In genomic region chr10:45892464-45892863, GRCm38 (mm10) we compare ENCODE assay signal across 30 mouse cellular contexts.
DNase-seq lines count a peak whose midpoint lies in the region; ATAC-seq lines count a peak whose summit lies in the region.
"Had no signal": no experiment of that assay in that cellular context is flagged by ENCODE, and none has a peak within 500 bp of the region (broad histone marks: within the 10 kb centered on the region; RNA-seq: fewer than 3 reads in every experiment).

No protein-coding gene starts in this region.

- no peak overlapping the region for H3K4me3 ChIP-seq in limb, embryonic 13.5 days
- no peak overlapping the region for H3K4me3 ChIP-seq in kidney, embryonic 16.5 days (ENCODE audit: low read length)
- H3K4me3 ChIP-seq: embryonic facial prominence, embryonic 13.5 days; erythroblast, embryonic 14.5 days; forebrain, embryonic 13.5 days; gastrocnemius, adult 2 months; heart, adult 2 months; heart, embryonic 12.5 days; hindbrain, embryonic 13.5 days; lung, embryonic 15.5 days; midbrain, embryonic 10.5 days; neural tube, embryonic 13.5 days; stomach, embryonic 15.5 days had no signal

- H3K36me3 ChIP-seq in limb, embryonic 13.5 days, result no peaks in the 10 kb centered on the region
- H3K36me3 ChIP-seq in kidney, embryonic 16.5 days (ENCODE audit: insufficient read depth, low read length), result no peaks in the 10 kb centered on the region
- H3K36me3 ChIP-seq: embryonic facial prominence, embryonic 13.5 days; heart, embryonic 12.5 days; hindbrain, embryonic 13.5 days; lung, embryonic 15.5 days; midbrain, embryonic 10.5 days; neural tube, embryonic 13.5 days; stomach, embryonic 15.5 days had no signal

- peak overlapping the region; percentile 70; the same call in 1 of the 2 replicates for H3K27ac ChIP-seq in limb, embryonic 13.5 days
- H3K27ac ChIP-seq in kidney, embryonic 16.5 days (ENCODE audit: low read length), result no peak overlapping the region
- H3K27ac ChIP-seq: embryonic facial prominence, embryonic 13.5 days; forebrain, embryonic 13.5 days; gastrocnemius, adult 2 months; heart, adult 2 months; hindbrain, embryonic 13.5 days; lung, embryonic 15.5 days; midbrain, embryonic 10.5 days; neural tube, embryonic 13.5 days; stomach, embryonic 15.5 days had no signal

- WGBS in limb, embryonic 13.5 days, result 27% methylated on average over 2 of the region's 2 CpGs
- 81% methylated on average over 2 of the region's 2 CpGs for WGBS in kidney, embryonic 16.5 days

- H3K27me3 ChIP-seq in limb, embryonic 13.5 days, result 0 out of 2 replicates have a peak, but pooled peaks cover 3% of the 10 kb centered on the region
- no peaks in the 10 kb centered on the region for H3K27me3 ChIP-seq in kidney, embryonic 16.5 days (ENCODE audit: insufficient read depth, low read length)
- H3K27me3 ChIP-seq: embryonic facial prominence, embryonic 13.5 days; forebrain, embryonic 13.5 days; heart, embryonic 12.5 days; hindbrain, embryonic 13.5 days; lung, embryonic 15.5 days; neural tube, embryonic 13.5 days; stomach, embryonic 15.5 days had no signal

- DNase-seq in embryo, embryonic 11 days, result peak; percentile 22
- no peak for DNase-seq in embryo, embryonic 10 days (ENCODE audit: low spot score)
- DNase-seq in ZHBTc4 (ENCODE audit: low read depth, low spot score), result peak; percentile 16
- DNase-seq in fibroblast of lung, adult 2 months (ENCODE audit: low read depth), result peak; percentile 33
- DNase-seq in cerebellum, adult 8-10 months, result no peak
- DNase-seq in liver, result no peak
- DNase-seq: adrenal gland, adult 2 months; cerebellum, adult 9-10 months; cerebellum, postnatal 36 days; gastrocnemius, adult 2 months; heart, adult 2 months; heart, postnatal 4 days; kidney, adult 8-10 months; kidney, postnatal 14 days; layer of hippocampus, adult 9-11 months; thymus, postnatal 14 days had no signal

- no peak for ATAC-seq in limb, embryonic 13.5 days (ENCODE audit: low FRiP score, low read depth)
- ATAC-seq in kidney, embryonic 16.5 days (ENCODE audit: low FRiP score, low TSS enrichment), result no peak
- ATAC-seq: activated CD4-positive, CD25-positive, alpha-beta regulatory T cell, adult 4 months; forebrain, embryonic 13.5 days; intestine, embryonic 16.5 days had no signal

- no peak overlapping the region for H3K9ac ChIP-seq in limb, embryonic 13.5 days
- H3K9ac ChIP-seq in kidney, embryonic 16.5 days (replicated peaks; ENCODE audit: low read length), result no peak overlapping the region
- H3K9ac ChIP-seq: embryonic facial prominence, embryonic 13.5 days; forebrain, embryonic 13.5 days; heart, embryonic 12.5 days; hindbrain, embryonic 13.5 days; lung, embryonic 15.5 days; neural tube, embryonic 13.5 days; stomach, embryonic 15.5 days had no signal

- H3K4me2 ChIP-seq in limb, embryonic 13.5 days (replicated peaks), result no peak overlapping the region
- no peak overlapping the region for H3K4me2 ChIP-seq in kidney, embryonic 16.5 days (replicated peaks; ENCODE audit: low read depth, low read length)
- H3K4me2 ChIP-seq: embryonic facial prominence, embryonic 13.5 days; forebrain, embryonic 13.5 days; heart, embryonic 12.5 days; hindbrain, embryonic 13.5 days; liver, embryonic 11.5 days; lung, embryonic 15.5 days; neural tube, embryonic 13.5 days; stomach, embryonic 15.5 days had no signal

- H3K9me3 ChIP-seq in limb, embryonic 13.5 days, result no peaks in the 10 kb centered on the region
- H3K9me3 ChIP-seq in kidney, embryonic 16.5 days (ENCODE audit: low read length), result no peaks in the 10 kb centered on the region
- H3K9me3 ChIP-seq: embryonic facial prominence, embryonic 13.5 days; forebrain, embryonic 13.5 days; heart, embryonic 12.5 days; hindbrain, embryonic 13.5 days; lung, embryonic 15.5 days; midbrain, embryonic 10.5 days; neural tube, embryonic 13.5 days; stomach, embryonic 15.5 days had no signal

- peaks cover 38% of the 10 kb centered on the region for H3K4me1 ChIP-seq in limb, embryonic 13.5 days
- peaks cover 9% of the 10 kb centered on the region; the same call in 1 of the 2 replicates for H3K4me1 ChIP-seq in kidney, embryonic 16.5 days (ENCODE audit: insufficient read depth, low read length)
- H3K4me1 ChIP-seq: heart, embryonic 12.5 days; stomach, embryonic 15.5 days had no signal

Comparison
In these comparisons a context has a peak if more than half of its experiments do, and no peak if none do; other contexts are left out.
1. DNase-seq: peak in embryo, embryonic 11 days (single experiment), ZHBTc4 (single experiment) and fibroblast of lung, adult 2 months (single experiment); none in embryo, embryonic 10 days (single experiment), cerebellum, adult 8-10 months (single experiment) and liver (single experiment).